Mouse (Mus musculus) testis, adult 2 months (tissue): ENCODE data around the gene Ccl9. TPM values are rescaled to one million over a fixed set of nuclear protein-coding genes. Genes with fewer than 3 reads are reported as not detected.

Source experiments
- H3K27ac ChIP-seq: fragments of 200-500 bp; 2 replicates; pipeline ENCODE4 v1.5.1; 2012; ENCODE audit warnings: low read depth, low read length; ENCODE audit not compliant: control insufficient read depth, insufficient read depth
- H3K27me3 ChIP-seq: fragments of 200-500 bp; 2 replicates; pipeline ENCODE4 v1.6.1; 2012; ENCODE audit warnings: mild to moderate bottlenecking, low read length, moderate library complexity; ENCODE audit not compliant: control insufficient read depth, insufficient read depth
- H3K36me3 ChIP-seq: fragments of 200-500 bp; 2 replicates; pipeline ENCODE4 v1.6.1; 2012; ENCODE audit warnings: mild to moderate bottlenecking, low read length; ENCODE audit not compliant: control insufficient read depth, insufficient read depth
- H3K4me1 ChIP-seq: fragments of 200-500 bp; 2 replicates; pipeline ENCODE4 v1.6.1; 2012; ENCODE audit warnings: low read length; ENCODE audit not compliant: control insufficient read depth, insufficient read depth
- H3K4me3 ChIP-seq: fragments of 200-500 bp; 2 replicates; pipeline ENCODE4 v1.5.1; 2012; ENCODE audit warnings: low read depth, mild to moderate bottlenecking, low read length, moderate library complexity, mixed read lengths; ENCODE audit not compliant: control insufficient read depth
- CTCF ChIP-seq: fragments of 200-500 bp; IDR thresholded peaks from 2 replicates; pipeline ENCODE4 v1.5.1; 2012; ENCODE audit warnings: low read depth, mild to moderate bottlenecking, inconsistent platforms, low read length, moderate library complexity; ENCODE audit not compliant: control insufficient read depth, insufficient read depth, insufficient replicate concordance
- POLR2A ChIP-seq: fragments of 200-500 bp; IDR thresholded peaks from 2 replicates; pipeline ENCODE4 v1.6.1; 2012; ENCODE audit warnings: low read depth, mild to moderate bottlenecking, inconsistent platforms, low read length, moderate library complexity; ENCODE audit not compliant: control insufficient read depth
- polyA plus RNA-seq: library from polyadenylated mRNA; depleted of rRNA; stranded (reverse); fragments of >200 nt; gene quantifications from 2 replicates; pipeline ENCODE4 v1.2.3, GENCODE M21; 2012

Ccl9 gene
- polyA plus RNA-seq, 1 experiment: 0.14 TPM

GRCm38 (mm10) chr11:83592853-83593252 is 14.4 kb upstream of the Ccl9 start, which contains the start of gene Ccl6:
Ccl6 (minus strand) TSS chr11:83593087.
- H3K4me1 ChIP-seq: no peaks in the 10 kb centered on the region
- TF ChIP-seq POLR2A (no peak), CTCF (no peak)
- H3K4me3 ChIP-seq: no peak within 1 kb of the TSS
- no peaks in the 10 kb centered on the region for H3K36me3 ChIP-seq
- no peak within 1 kb of the TSS for H3K27ac ChIP-seq
- H3K27me3 ChIP-seq: no peaks in the 10 kb centered on the region

GRCm38 (mm10) chr11:83584232-83584631 is 5.8 kb upstream of the Ccl9 start:
- Histone ChIP-seq H3K36me3 (no peaks in the 10 kb centered on the region), H3K27ac (no peak overlapping the region), H3K4me1 (no peaks in the 10 kb centered on the region), H3K27me3 (no peaks in the 10 kb centered on the region), H3K4me3 (no peak overlapping the region)
- TF ChIP-seq CTCF (no peak), POLR2A (no peak)

- H3K27ac ChIP-seq: no peak overlapping the region
- H3K4me1 ChIP-seq: no peaks in the 10 kb centered on the region
- TF ChIP-seq POLR2A (no peak), CTCF (no peak)
- no peaks in the 10 kb centered on the region for H3K36me3 ChIP-seq
- H3K4me3 ChIP-seq: no peak overlapping the region
- H3K27me3 ChIP-seq: no peaks in the 10 kb centered on the region
Observed at GRCm38 (mm10) chr11:83583450-83583754, 5.0 kb upstream of the Ccl9 start.

GRCm38 (mm10) chr11:83582626-83583449 is 4.4 kb upstream of the Ccl9 start:
- no peaks in the 10 kb centered on the region for H3K4me1 ChIP-seq
- H3K4me3 ChIP-seq: no peak overlapping the region
- H3K27ac ChIP-seq: no peak overlapping the region
- TF ChIP-seq CTCF (no peak), POLR2A (no peak)
- no peaks in the 10 kb centered on the region for H3K36me3 ChIP-seq
- H3K27me3 ChIP-seq: no peaks in the 10 kb centered on the region

GRCm38 (mm10) chr11:83581626-83582610 is 3.5 kb upstream of the Ccl9 start:
- TF ChIP-seq CTCF: no peak
- TF ChIP-seq POLR2A: no peak
- no peak overlapping the region for H3K27ac ChIP-seq
- H3K27me3 ChIP-seq: no peaks in the 10 kb centered on the region
- H3K4me1 ChIP-seq: no peaks in the 10 kb centered on the region
- no peaks in the 10 kb centered on the region for H3K36me3 ChIP-seq
- H3K4me3 ChIP-seq: no peak overlapping the region

GRCm38 (mm10) chr11:83580699-83581232 is 2.3 kb upstream of the Ccl9 start:
- H3K36me3 ChIP-seq: no peaks in the 10 kb centered on the region
- no peak overlapping the region for H3K27ac ChIP-seq
- H3K4me3 ChIP-seq: no peak overlapping the region
- no peaks in the 10 kb centered on the region for H3K27me3 ChIP-seq
- TF ChIP-seq CTCF: no peak
- no peak for TF ChIP-seq POLR2A
- H3K4me1 ChIP-seq: no peaks in the 10 kb centered on the region

GRCm38 (mm10) chr11:83578999-83579398 is 563 bp upstream of the Ccl9 start:
- TF ChIP-seq POLR2A: no peak

More at GRCm38 (mm10) chr11:83578999-83579398, 563 bp upstream of the Ccl9 start:
- Histone ChIP-seq H3K27me3 (no peaks in the 10 kb centered on the region), H3K4me1 (no peaks in the 10 kb centered on the region), H3K27ac (no peak overlapping the region), H3K4me3 (no peak overlapping the region), H3K36me3 (no peaks in the 10 kb centered on the region)
